Mouse (Mus musculus): Measurements from ENCODE around the gene Dab2ip.

GRCm38 (mm10) chr2:35745876-35746275, 187.8 kb downstream of the Dab2ip start:
- TF ChIP-seq CTCF (IDR thresholded peaks at IDR 0.05; ENCODE audit: low read depth, low read length) (no peak), GATA2 (IDR thresholded peaks at IDR 0.05; ENCODE audit: borderline replicate concordance, low read depth, low read length) (no peak), TAL1 (conservative IDR thresholded peaks at IDR 0.05; ENCODE audit: low read depth, low read length) (no peak), GATA1 (IDR thresholded peaks at IDR 0.05; ENCODE audit: borderline replicate concordance, low read length) (no peak), POLR2AphosphoS5 (IDR thresholded peaks at IDR 0.05; ENCODE audit: insufficient replicate concordance, low read depth, low read length) (no peak)

All from G1E (cell line).